Mouse (Mus musculus) myocyte (in vitro differentiated cells): ENCODE data around the gene Paqr4. TPM values are rescaled to one million over a fixed set of nuclear protein-coding genes. Genes with fewer than 3 reads are reported as not detected.

Experiments
- H3K27me3 ChIP-seq: one replicate; pipeline ENCODE4 v1.6.1; 2011; ENCODE audit not compliant: control insufficient read depth, insufficient read depth, insufficient read length
- H3K36me3 ChIP-seq: one replicate; pipeline ENCODE4 v1.6.1; 2011; ENCODE audit not compliant: control insufficient read depth, insufficient read depth
- H3K4me2 ChIP-seq: one replicate; pipeline ENCODE4 v1.6.1; 2011; ENCODE audit warnings: low read depth, control low read depth
- H3K4me3 ChIP-seq: one replicate; pipeline ENCODE4 v1.5.1; 2011; ENCODE audit warnings: mild to moderate bottlenecking, control low read depth, moderate library complexity
- H3K79me2 ChIP-seq: one replicate; pipeline ENCODE4 v1.6.1; 2011; ENCODE audit not compliant: control insufficient read depth, insufficient read depth
- H3ac ChIP-seq: one replicate; pipeline ENCODE4 v1.6.1; 2011; ENCODE audit not compliant: control insufficient read depth, insufficient read length
- CEBPB ChIP-seq: IDR thresholded peaks from 2 replicates; pipeline ENCODE4 v1.6.1; 2011; ENCODE audit warnings: mild to moderate bottlenecking, moderate library complexity; ENCODE audit not compliant: poor library complexity, insufficient read depth, severe bottlenecking
- E2F4 ChIP-seq: IDR thresholded peaks from one replicate; pipeline ENCODE4 v1.6.1; 2011; ENCODE audit warnings: mild to moderate bottlenecking, control low read depth, moderate library complexity; ENCODE audit not compliant: insufficient read depth
- MAX ChIP-seq: IDR thresholded peaks from one replicate; pipeline ENCODE4 v1.6.1; 2011; ENCODE audit warnings: low read depth, mild to moderate bottlenecking, control low read depth
- MYOD1 ChIP-seq, 3 experiments: IDR thresholded peaks; one replicate each; pipeline ENCODE4 v1.6.1; 2011; ENCODE audit warnings: control low read depth in 2 of 3, low read depth in 2 of 3, mild to moderate bottlenecking in 2 of 3, moderate library complexity in 1 of 3; ENCODE audit not compliant: insufficient read length in 2 of 3, control insufficient read depth in 1 of 3
- MYOG ChIP-seq, 3 experiments: IDR thresholded peaks; one replicate each; pipeline ENCODE4 v1.6.1; 2011; ENCODE audit warnings: control low read depth in 2 of 3, low read depth in 2 of 3, mild to moderate bottlenecking in 2 of 3; ENCODE audit not compliant: insufficient read length in 2 of 3, control insufficient read depth in 1 of 3, insufficient read depth in 1 of 3
- POLR2A ChIP-seq: IDR thresholded peaks from one replicate; pipeline ENCODE4 v1.6.1; 2011; ENCODE audit warnings: low read depth, mild to moderate bottlenecking, control low read depth, moderate library complexity; ENCODE audit not compliant: insufficient read length
- POLR2AphosphoS2 ChIP-seq: IDR thresholded peaks from one replicate; pipeline ENCODE4 v1.6.1; 2011; ENCODE audit warnings: low read depth, control low read depth; ENCODE audit not compliant: insufficient read length
- REST ChIP-seq: IDR thresholded peaks from one replicate; pipeline ENCODE4 v1.6.1; 2011; ENCODE audit warnings: mild to moderate bottlenecking, control low read depth, moderate library complexity; ENCODE audit not compliant: insufficient read depth, insufficient read length
- SRF ChIP-seq: IDR thresholded peaks from one replicate; pipeline ENCODE4 v1.6.1; 2011; ENCODE audit warnings: low read depth; ENCODE audit not compliant: control insufficient read depth, insufficient read length
- TCF12 ChIP-seq: IDR thresholded peaks from one replicate; pipeline ENCODE4 v1.6.1; 2011; ENCODE audit warnings: mild to moderate bottlenecking, control low read depth; ENCODE audit not compliant: poor library complexity, insufficient read depth, severe bottlenecking
- TCF3 ChIP-seq: IDR thresholded peaks from one replicate; pipeline ENCODE4 v1.6.1; 2011; ENCODE audit warnings: low read depth, control low read depth; ENCODE audit not compliant: insufficient read length
- USF1 ChIP-seq: IDR thresholded peaks from one replicate; pipeline ENCODE4 v1.6.1; 2011; ENCODE audit warnings: low read depth, mild to moderate bottlenecking, control low read depth, moderate library complexity
- polyA plus RNA-seq: library from polyadenylated mRNA; unstranded; fragments of >200 nt; fragmentation: generic; extraction: Trizol; gene quantifications from one replicate; pipeline ENCODE4 v1.2.1, GENCODE M21; 2012; ENCODE audit warnings: missing spikeins

The Paqr4 gene
- polyA plus RNA-seq, 1 experiment = 15.4 TPM

- Histone ChIP-seq H3ac (no peak overlapping the region), H3K4me3 (no peak overlapping the region), H3K4me2 (no peak overlapping the region), H3K36me3 (no peaks in the 10 kb centered on the region), H3K27me3 (no peaks in the 10 kb centered on the region), H3K79me2 (no peaks in the 10 kb centered on the region)
- TF ChIP-seq REST (no peak), MYOD1 (IDR thresholded peaks at IDR 0.05; ENCODE audit: control insufficient read depth in 1 of 3, insufficient read length in 2 of 3, low read depth in 2 of 3) (no peak), MYOG (IDR thresholded peaks at IDR 0.05; ENCODE audit: control insufficient read depth in 1 of 3, insufficient read depth in 1 of 3, insufficient read length in 2 of 3, low read depth in 2 of 3) (no peak), USF1 (no peak), CEBPB (no peak), MAX (no peak), E2F4 (no peak), SRF (no peak), POLR2A (no peak), TCF12 (no peak), POLR2AphosphoS2 (no peak), TCF3 (no peak)
Measured at GRCm38 (mm10) chr17:23719455-23719854, 21.2 kb downstream of the Paqr4 start.

GRCm38 (mm10) chr17:23717003-23717402, 23.7 kb downstream of the Paqr4 start:
- Histone ChIP-seq H3K4me3 (no peak overlapping the region), H3K36me3 (no peaks in the 10 kb centered on the region), H3K4me2 (no peak overlapping the region), H3K79me2 (no peaks in the 10 kb centered on the region), H3K27me3 (no peaks in the 10 kb centered on the region), H3ac (no peak overlapping the region)
- TF ChIP-seq REST (no peak), USF1 (no peak), SRF (no peak), CEBPB (no peak), TCF12 (no peak), POLR2A (no peak), E2F4 (no peak), POLR2AphosphoS2 (no peak), MYOD1 (IDR thresholded peaks at IDR 0.05; ENCODE audit: control insufficient read depth in 1 of 3, insufficient read length in 2 of 3, low read depth in 2 of 3) (no peak), TCF3 (no peak), MYOG (IDR thresholded peaks at IDR 0.05; ENCODE audit: control insufficient read depth in 1 of 3, insufficient read depth in 1 of 3, insufficient read length in 2 of 3, low read depth in 2 of 3) (no peak), MAX (no peak)

DNA sequence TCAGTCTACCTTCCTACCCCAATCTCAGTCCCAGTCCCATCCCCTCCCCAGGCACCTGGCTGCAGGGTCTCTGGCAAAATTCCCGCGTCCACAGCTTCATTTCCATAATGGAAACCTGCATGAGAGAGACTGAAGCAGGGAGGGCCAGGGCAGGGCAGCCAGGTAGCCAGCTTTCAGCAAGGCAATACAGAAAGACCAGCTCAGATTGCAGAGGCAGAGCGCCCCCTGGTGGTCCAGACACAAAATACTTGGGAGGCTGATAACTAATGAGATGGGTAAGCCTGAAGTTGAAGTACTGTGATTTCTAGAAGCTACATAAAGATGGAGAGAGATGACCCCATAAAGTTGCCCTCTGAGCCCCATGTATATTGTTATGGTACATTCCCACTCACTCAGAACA, 34.5 kb downstream of the Paqr4 start:
- H3K36me3 ChIP-seq = no peaks in the 10 kb centered on the region
- no peak overlapping the region for H3ac ChIP-seq
- H3K4me3 ChIP-seq = no peak overlapping the region
- H3K79me2 ChIP-seq = no peaks in the 10 kb centered on the region
- H3K4me2 ChIP-seq = no peak overlapping the region
- TF ChIP-seq MYOD1 (IDR thresholded peaks at IDR 0.05; ENCODE audit: control insufficient read depth in 1 of 3, insufficient read length in 2 of 3, low read depth in 2 of 3) (no peak), TCF12 (no peak), MAX (no peak), CEBPB (no peak), TCF3 (no peak), USF1 (no peak), E2F4 (no peak), POLR2A (no peak), POLR2AphosphoS2 (no peak), REST (no peak), SRF (no peak), MYOG (IDR thresholded peaks at IDR 0.05; ENCODE audit: control insufficient read depth in 1 of 3, insufficient read depth in 1 of 3, insufficient read length in 2 of 3, low read depth in 2 of 3) (no peak)
- H3K27me3 ChIP-seq = peaks cover 21% of the 10 kb centered on the region

GRCm38 (mm10) chr17:23705525-23706104, 35.1 kb downstream of the Paqr4 start:
- TF ChIP-seq MYOG (IDR thresholded peaks at IDR 0.05; ENCODE audit: control insufficient read depth in 1 of 3, insufficient read depth in 1 of 3, insufficient read length in 2 of 3, low read depth in 2 of 3) (peak in 1 of 3 experiments; percentile 36), CEBPB (no peak), MYOD1 (IDR thresholded peaks at IDR 0.05; ENCODE audit: control insufficient read depth in 1 of 3, insufficient read length in 2 of 3, low read depth in 2 of 3) (peak in 1 of 3 experiments; percentile 13)
- no peak overlapping the region for H3K4me2 ChIP-seq
- H3K4me3 ChIP-seq = no peak overlapping the region
- H3K36me3 ChIP-seq = no peaks in the 10 kb centered on the region
- H3ac ChIP-seq = no peak overlapping the region
- no peaks in the 10 kb centered on the region for H3K79me2 ChIP-seq
- H3K27me3 ChIP-seq = peaks cover 21% of the 10 kb centered on the region

- Histone ChIP-seq H3K4me2 (peak overlapping the region; percentile 38), H3K36me3 (no peaks in the 10 kb centered on the region), H3K79me2 (no peaks in the 10 kb centered on the region), H3K4me3 (no peak overlapping the region), H3ac (no peak overlapping the region), H3K27me3 (peaks cover 12% of the 10 kb centered on the region)
- no peak for TF ChIP-seq MYOD1 (IDR thresholded peaks at IDR 0.05; ENCODE audit: control insufficient read depth in 1 of 3, insufficient read length in 2 of 3, low read depth in 2 of 3)
Measured at GRCm38 (mm10) chr17:23704741-23705140, 35.9 kb downstream of the Paqr4 start.
